ENCODE assay signal across 16 mouse cellular contexts in the genomic region with DNA sequence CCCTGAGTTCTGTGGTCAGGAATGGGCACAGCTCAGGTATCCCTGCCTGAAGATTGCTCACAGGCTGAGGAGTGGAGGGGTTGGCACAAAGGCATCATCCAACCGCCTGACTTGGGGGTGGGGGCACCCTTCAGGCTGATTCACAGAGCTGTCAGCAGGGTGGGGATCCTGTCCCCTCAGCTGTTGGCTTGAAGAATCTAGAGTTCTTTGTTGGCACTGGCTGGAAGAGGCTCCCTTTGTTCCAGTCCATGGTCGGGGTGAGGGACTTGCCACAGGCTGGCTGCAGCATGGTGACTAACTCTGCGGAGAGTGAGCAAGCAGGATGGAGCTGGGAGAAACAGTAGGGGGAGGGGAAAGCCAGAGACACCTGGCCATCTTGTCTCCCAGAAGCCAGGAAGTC. TPM values are rescaled to one million over a fixed set of nuclear protein-coding genes. Genes with fewer than 3 reads are reported as not detected.
DNase-seq lines count a peak whose midpoint lies in the region; ATAC-seq and TF ChIP-seq lines count a peak whose summit lies in the region.
"Had no signal": no experiment of that assay in that cellular context is flagged by ENCODE, and none has a peak within 500 bp of the region (broad histone marks: within the 10 kb centered on the region; RNA-seq: fewer than 3 reads in every experiment).

No protein-coding gene starts in this region.

- TF ChIP-seq CTCF in forebrain, postnatal 0 days (IDR thresholded peaks at IDR 0.05; ENCODE audit: low read depth), result no peak

- no peaks in the 10 kb centered on the region for H3K36me3 ChIP-seq in forebrain, postnatal 0 days (ENCODE audit: insufficient read depth)
- H3K36me3 ChIP-seq: heart, embryonic 13.5 days; hindbrain, embryonic 15.5 days; kidney, embryonic 15.5 days; liver, embryonic 12.5 days; neural tube, embryonic 12.5 days had no signal

- no peak overlapping the region for H3K9ac ChIP-seq in forebrain, postnatal 0 days
- H3K9ac ChIP-seq: heart, embryonic 13.5 days; hindbrain, embryonic 15.5 days; kidney, embryonic 15.5 days; liver, embryonic 12.5 days; neural tube, embryonic 12.5 days had no signal

- peak; percentile 18; the same call in 1 of the 2 replicates for ATAC-seq in forebrain, postnatal 0 days
- ATAC-seq: liver, embryonic 12.5 days had no signal

- WGBS in forebrain, postnatal 0 days, result 35% methylated on average over 3 of the region's 3 CpGs

- DNase-seq in gastrocnemius, postnatal 14 days, result peak; percentile 8
- DNase-seq in gastrocnemius, adult 8-10 months (ENCODE audit: low spot score in 2 of 2), result no peak
- peak; percentile 83 for DNase-seq in 3134 (ENCODE audit: extremely low read depth, insufficient read length, low spot score)
- peak; percentile 31 for DNase-seq in brain, adult 2 months (ENCODE audit: low read depth, low spot score)
- DNase-seq in forebrain, postnatal 0 days, result no peak
- no peak for DNase-seq in kidney, adult 8-10 months
- DNase-seq in cerebellum, postnatal 25 days, result no peak
- no peak for DNase-seq in kidney, postnatal 14 days
- DNase-seq: cerebellum, adult 8-10 months had no signal

- H3K4me1 ChIP-seq in forebrain, postnatal 0 days (ENCODE audit: insufficient read depth), result no peaks in the 10 kb centered on the region
- H3K4me1 ChIP-seq: liver, embryonic 12.5 days had no signal

- no peaks in the 10 kb centered on the region for H3K9me3 ChIP-seq in forebrain, postnatal 0 days (ENCODE audit: low read length)
- H3K9me3 ChIP-seq: heart, embryonic 13.5 days; hindbrain, embryonic 15.5 days; kidney, embryonic 15.5 days; liver, embryonic 12.5 days; neural tube, embryonic 12.5 days had no signal

- no peak overlapping the region for H3K4me3 ChIP-seq in forebrain, postnatal 0 days (ENCODE audit: low read depth, low read length)
- H3K4me3 ChIP-seq: heart, embryonic 13.5 days; hindbrain, embryonic 15.5 days; kidney, embryonic 15.5 days; liver, embryonic 12.5 days; neural tube, embryonic 12.5 days had no signal

- intact Hi-C loops in gastrocnemius, postnatal 14 days (cut with DNase I; ENCODE audit: low total_unique reads), result no loop called here

- no peaks in the 10 kb centered on the region for H3K27me3 ChIP-seq in forebrain, postnatal 0 days (ENCODE audit: insufficient read depth, low read length)
- H3K27me3 ChIP-seq: hindbrain, embryonic 15.5 days; kidney, embryonic 15.5 days; neural tube, embryonic 12.5 days had no signal

- H3K4me2 ChIP-seq in forebrain, postnatal 0 days (ENCODE audit: low read depth), result no peak overlapping the region
- H3K4me2 ChIP-seq: heart, embryonic 13.5 days; hindbrain, embryonic 15.5 days; kidney, embryonic 15.5 days; liver, embryonic 12.5 days; neural tube, embryonic 12.5 days had no signal

- no peak overlapping the region for H3K27ac ChIP-seq in forebrain, postnatal 0 days (ENCODE audit: low read depth, low read length)
- H3K27ac ChIP-seq: heart, embryonic 13.5 days; hindbrain, embryonic 15.5 days; kidney, embryonic 15.5 days; liver, embryonic 12.5 days; neural tube, embryonic 12.5 days had no signal

RNA-seq across cellular contexts. Expression of a gene that starts 11.1 kb away (rescaled TPM):
- under 1 TPM in 1 of 2 experiments, not detected in 1; 0.16 TPM for total RNA-seq in gastrocnemius, postnatal 14 days (2021)
- total RNA-seq in gastrocnemius, adult 8-10 months (2022), result not detected
- 0.52 and 0.92 TPM in 2 replicates for total RNA-seq in forebrain, postnatal 0 days (2014; rRNA removed)
- 0.60 and 1.5 TPM in 2 replicates for polyA plus RNA-seq in forebrain, postnatal 0 days (2015; fragmentation: Nextera tagmentation; extraction: Ambion mirVana)
- total RNA-seq: megakaryocyte-erythroid progenitor cell, adult 5-6 weeks; MEL had no signal

RNA-seq across cellular contexts. Expression of a gene that starts 39.5 kb away (rescaled TPM):
- 10 to 100 TPM; 14.1 to 16.2 TPM for total RNA-seq in gastrocnemius, postnatal 14 days (2021)
- 10 to 100 TPM in 2 of 4 experiments, 1 to 10 TPM in 2; 7.3 to 13.2 (median 10.2) TPM for total RNA-seq in gastrocnemius, adult 8-10 months (2022)
- 7.3 and 10.0 TPM in 2 replicates for total RNA-seq in forebrain, postnatal 0 days (2014; rRNA removed)
- 10.2 and 11.9 TPM in 2 replicates for polyA plus RNA-seq in forebrain, postnatal 0 days (2015; fragmentation: Nextera tagmentation; extraction: Ambion mirVana)
- total RNA-seq: megakaryocyte-erythroid progenitor cell, adult 5-6 weeks; MEL had no signal

Comparison
In these comparisons a context has a peak if more than half of its experiments do, and no peak if none do; other contexts are left out.
1. DNase-seq: peak in gastrocnemius, postnatal 14 days (single experiment), 3134 (single experiment) and brain, adult 2 months (single experiment); none in gastrocnemius, adult 8-10 months (0 of 2), forebrain, postnatal 0 days (single experiment), kidney, adult 8-10 months (0 of 2), cerebellum, postnatal 25 days (0 of 2) and kidney, postnatal 14 days (single experiment).